Mouse (Mus musculus) cerebellum, adult 11-12 months (tissue): Measurements from ENCODE around the gene Tmem91.

ENCODE experiments used
- DNase-seq: peaks from one replicate; pipeline ENCODE4 v3.0.0; 2022

Tmem91 gene

DNA sequence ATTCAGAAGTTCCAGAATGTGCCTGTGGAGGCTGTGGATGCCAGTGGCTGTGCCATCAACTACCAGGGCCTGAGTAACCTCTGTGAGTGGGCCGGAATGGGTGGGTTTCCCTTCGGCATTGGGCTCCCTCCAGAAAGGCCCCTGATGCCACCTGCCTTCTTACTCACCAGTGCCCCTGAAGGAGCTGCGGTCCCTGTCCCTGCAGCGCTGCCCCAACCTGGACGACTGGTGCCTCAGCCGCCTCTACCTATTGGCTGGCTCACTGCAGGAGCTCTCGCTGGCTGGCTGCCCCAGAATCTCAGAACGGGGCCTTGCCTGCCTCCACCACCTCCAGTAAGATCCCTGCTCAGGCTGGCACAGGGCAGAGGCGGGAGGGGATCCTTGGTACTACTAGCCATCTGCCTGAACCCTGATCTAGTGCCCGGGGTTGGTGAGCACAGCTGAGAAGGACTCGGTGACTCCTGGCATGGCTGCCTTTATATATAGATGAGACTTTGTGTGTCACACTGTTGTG, 51.1 kb downstream of the Tmem91 start:
- peak; percentile 60 for DNase-seq

DNA sequence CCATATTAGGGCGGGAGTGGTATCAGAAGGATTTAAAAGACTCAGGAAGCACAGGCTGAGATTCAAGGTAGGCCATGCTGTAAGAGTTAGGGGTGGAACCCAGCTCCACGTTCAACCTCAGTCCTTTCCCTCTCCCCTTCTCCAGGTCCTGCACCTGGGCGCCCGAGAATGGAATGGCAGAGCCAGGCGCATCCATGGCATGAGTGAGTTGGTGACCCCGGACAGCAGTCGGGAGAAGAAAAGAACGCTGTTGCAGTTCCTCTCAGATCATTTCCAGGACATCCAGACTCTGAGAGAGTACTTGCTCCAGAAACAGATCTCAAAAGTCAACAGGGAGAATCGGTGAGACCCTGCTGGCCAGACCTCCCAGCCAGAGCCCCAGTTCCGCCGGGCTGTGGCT, 54.2 kb downstream of the Tmem91 start:
- peak; percentile 19 for DNase-seq

DNA sequence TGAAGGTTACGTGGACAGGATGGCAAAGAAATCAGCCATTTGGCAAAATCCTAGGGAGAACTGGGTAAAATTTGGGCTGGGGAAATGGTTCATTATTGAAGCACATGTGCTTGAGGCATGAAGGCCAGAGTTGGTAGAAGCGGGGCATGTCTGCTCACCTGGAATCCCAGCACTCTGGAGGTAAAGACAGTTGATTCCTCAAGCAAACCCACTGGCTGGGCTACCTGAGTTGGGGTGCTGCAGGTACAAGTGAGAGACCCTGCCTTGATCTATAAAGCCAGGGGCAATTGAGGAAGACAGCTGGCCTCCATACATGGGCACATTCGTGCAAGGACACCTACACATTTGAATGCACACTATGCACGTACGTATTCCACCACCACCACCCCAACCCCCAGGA, 54.9 kb downstream of the Tmem91 start:
- peak; percentile 29 for DNase-seq

DNA sequence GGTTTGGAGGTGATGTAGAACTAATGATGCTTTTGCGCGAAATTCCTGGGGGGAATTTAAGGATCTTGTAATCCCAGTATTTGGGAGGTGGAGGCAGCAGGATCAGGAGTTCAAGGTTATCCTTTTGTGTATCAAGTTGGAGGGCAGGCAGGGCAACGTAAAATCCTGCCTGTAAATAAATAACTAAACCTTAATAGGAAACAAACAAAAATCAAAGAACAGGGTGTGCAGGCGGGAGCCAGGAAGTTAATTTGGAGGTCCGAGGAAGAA, 55.3 kb downstream of the Tmem91 start:
- no peak for DNase-seq
